Mouse (Mus musculus): ENCODE data around the gene Foxd3.
"Not testable (repeated sequence)": the region's sequence is repeated elsewhere in the genome, so short reads cannot be mapped to it uniquely, and the experiment has no call there.

Foxd3 gene

GRCm38 (mm10) chr4:99655937-99656604 lies at the start of gene Foxd3:
TSS of gene Foxd3 (plus strand) at chr4:99656299.
- DNase-seq (ENCODE audit: low spot score) = peak; percentile 79

- no peak for DNase-seq (ENCODE audit: low spot score)
Measured at GRCm38 (mm10) chr4:99612156-99612555, 43.9 kb upstream of the Foxd3 start.

- DNase-seq (ENCODE audit: low spot score) = no peak
Measured at GRCm38 (mm10) chr4:99612609-99613350, 43.3 kb upstream of the Foxd3 start.

- peak; percentile 42 for DNase-seq (ENCODE audit: low spot score)
Measured at GRCm38 (mm10) chr4:99626047-99626844, 29.9 kb upstream of the Foxd3 start.

GRCm38 (mm10) chr4:99627057-99627456 lies 29.0 kb upstream of the Foxd3 start:
- no peak for DNase-seq (ENCODE audit: low spot score)

GRCm38 (mm10) chr4:99636038-99636437 lies 20.1 kb upstream of the Foxd3 start:
- no peak for DNase-seq (ENCODE audit: low spot score)

GRCm38 (mm10) chr4:99636711-99637110 lies 19.4 kb upstream of the Foxd3 start:
- no peak for DNase-seq (ENCODE audit: low spot score)

- DNase-seq (ENCODE audit: low spot score) = not testable (repeated sequence)
Measured at GRCm38 (mm10) chr4:99640619-99641018, 15.5 kb upstream of the Foxd3 start.

GRCm38 (mm10) chr4:99641920-99642319 lies 14.2 kb upstream of the Foxd3 start:
- no peak for DNase-seq (ENCODE audit: low spot score)

- no peak for DNase-seq (ENCODE audit: low spot score)
Measured at GRCm38 (mm10) chr4:99645560-99645959, 10.5 kb upstream of the Foxd3 start.

- DNase-seq (ENCODE audit: low spot score) = peak; percentile 37
Measured at GRCm38 (mm10) chr4:99650088-99650944, 5.8 kb upstream of the Foxd3 start.

- peak; percentile 66 for DNase-seq (ENCODE audit: low spot score)
Measured at GRCm38 (mm10) chr4:99650945-99651690, 5.0 kb upstream of the Foxd3 start.

GRCm38 (mm10) chr4:99651823-99652450 lies 4.2 kb upstream of the Foxd3 start:
- DNase-seq (ENCODE audit: low spot score) = no peak

GRCm38 (mm10) chr4:99652576-99653210 lies 3.4 kb upstream of the Foxd3 start:
- DNase-seq (ENCODE audit: low spot score) = no peak

GRCm38 (mm10) chr4:99653216-99653607 lies 2.9 kb upstream of the Foxd3 start:
- peak; percentile 43 for DNase-seq (ENCODE audit: low spot score)

GRCm38 (mm10) chr4:99653608-99654221 lies 2.4 kb upstream of the Foxd3 start:
- DNase-seq (ENCODE audit: low spot score) = peak; percentile 58

GRCm38 (mm10) chr4:99654621-99655296 lies 1.3 kb upstream of the Foxd3 start:
- DNase-seq (ENCODE audit: low spot score) = peak; percentile 18

GRCm38 (mm10) chr4:99656605-99657429 lies 718 bp downstream of the Foxd3 start:
- DNase-seq (ENCODE audit: low spot score) = peak; percentile 47

Data from embryo, embryonic 10 days (tissue).